Mouse (Mus musculus) kidney, postnatal 25 days (tissue): Measurements from ENCODE around the gene Vangl2.

Experiments used
- DNase-seq, 2 experiments: peaks; one replicate each; pipeline ENCODE4 v3.0.0; 2021; ENCODE audit warnings: mixed read lengths in 2 of 2

Gene Vangl2

DNA sequence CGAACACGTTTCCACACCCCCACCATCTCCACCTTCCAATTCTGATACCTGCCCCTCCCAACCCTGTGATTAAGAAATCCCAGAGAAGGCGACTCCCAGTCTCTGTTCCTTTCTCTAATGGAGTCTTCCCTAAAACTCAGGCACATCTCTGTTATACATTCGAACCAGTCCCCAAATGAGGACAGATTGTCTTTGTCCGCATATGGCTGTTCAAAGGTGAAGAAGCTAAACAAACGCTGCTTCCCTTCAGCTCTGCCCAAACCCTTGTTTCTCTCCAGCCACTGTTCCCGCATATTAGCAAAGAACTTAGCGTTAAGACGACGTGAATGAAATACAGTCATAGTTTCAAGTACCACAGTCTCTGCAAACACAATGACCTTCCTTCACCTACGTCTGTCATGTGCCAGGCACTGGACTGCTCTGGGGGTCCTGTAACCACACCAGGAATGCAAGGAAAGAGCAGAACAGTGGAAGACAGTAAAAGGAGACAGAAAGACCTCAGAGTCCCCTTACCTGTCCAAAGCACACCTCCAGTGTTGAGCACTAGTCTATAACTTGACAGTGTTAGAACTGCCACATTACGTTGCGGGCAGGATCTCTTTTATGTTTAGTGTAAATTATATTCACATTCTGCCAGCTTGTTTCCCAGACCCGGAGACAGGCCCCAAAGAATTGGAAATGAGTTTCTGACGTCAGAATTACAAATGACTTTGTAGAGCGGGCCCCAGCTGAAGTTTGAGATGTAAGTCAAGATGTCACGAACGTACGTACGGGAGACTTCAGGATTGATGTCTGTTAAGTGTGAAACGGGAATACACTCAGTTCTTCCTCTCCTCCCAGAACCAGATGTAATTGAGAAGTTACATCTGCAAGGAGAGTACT lies at the start of gene Vangl2:
Gene Vangl2, minus strand, starts transcription at position 51 of the 882 bp plus-strand sequence.
- DNase-seq = no peak

- no peak for DNase-seq
Observed at GRCm38 (mm10) chr1:172077981-172078380, 49.7 kb upstream of the Vangl2 start.

- no peak for DNase-seq
Observed at GRCm38 (mm10) chr1:172072604-172073003, 44.4 kb upstream of the Vangl2 start.

GRCm38 (mm10) chr1:172071556-172071955 lies 43.3 kb upstream of the Vangl2 start:
- no peak for DNase-seq

DNA sequence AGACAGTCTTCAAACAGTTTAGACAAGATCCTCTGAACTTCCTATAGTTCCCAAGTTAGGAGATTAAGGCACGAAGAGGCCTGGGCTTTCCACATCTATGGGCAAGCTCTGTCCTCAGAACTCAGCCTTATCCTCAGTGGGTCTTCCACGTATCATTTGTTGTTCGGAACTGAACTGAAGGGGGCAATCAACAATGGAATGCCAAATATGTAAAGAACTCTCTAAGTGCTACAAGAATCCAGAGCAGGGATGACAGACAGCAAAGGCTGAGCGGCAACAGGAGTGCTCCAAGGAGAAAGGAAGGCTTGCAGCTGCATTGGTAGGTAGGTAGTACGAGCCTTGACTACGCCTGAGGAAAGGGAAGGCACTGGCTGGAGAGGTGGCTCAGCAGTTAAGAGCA lies 42.0 kb upstream of the Vangl2 start:
- no peak for DNase-seq

- no peak for DNase-seq
Observed at GRCm38 (mm10) chr1:172064613-172065141, 36.4 kb upstream of the Vangl2 start.

DNA sequence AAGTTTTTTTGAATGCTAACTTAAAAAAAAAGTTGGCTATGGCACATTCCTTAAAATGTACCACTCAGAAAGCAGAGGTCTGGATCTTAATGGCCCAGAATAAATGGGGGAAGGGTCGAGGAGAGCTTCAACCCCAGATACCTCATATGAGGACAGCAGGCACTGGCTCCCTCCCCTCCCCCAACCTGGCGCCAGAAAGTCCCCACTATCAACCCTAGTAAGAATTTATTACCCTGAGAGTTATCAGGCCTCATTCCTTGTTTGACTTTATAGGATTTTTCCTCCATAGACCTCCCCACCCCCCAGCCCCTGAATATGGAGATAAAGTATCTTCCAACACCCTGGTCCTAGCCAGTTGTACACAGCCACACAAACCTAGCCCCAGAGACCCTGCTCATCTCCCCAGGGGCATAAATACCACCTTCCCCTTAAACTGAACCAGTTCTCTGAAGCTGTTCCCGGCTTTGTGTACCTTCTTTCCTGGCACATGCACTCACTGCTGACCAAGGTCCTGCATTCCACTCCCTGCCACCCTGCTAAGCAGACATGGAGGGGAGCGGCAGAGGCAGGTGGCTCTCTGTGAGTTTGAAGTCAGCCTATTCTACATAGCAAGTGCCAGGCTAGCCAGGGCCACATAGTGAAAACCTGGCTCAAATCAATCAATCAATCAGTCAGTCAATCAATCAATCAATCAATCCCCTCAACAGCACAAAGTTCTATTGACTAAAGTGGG lies 35.2 kb upstream of the Vangl2 start:
- no peak for DNase-seq

GRCm38 (mm10) chr1:172062101-172062500 lies 33.9 kb upstream of the Vangl2 start:
- DNase-seq = no peak

DNA sequence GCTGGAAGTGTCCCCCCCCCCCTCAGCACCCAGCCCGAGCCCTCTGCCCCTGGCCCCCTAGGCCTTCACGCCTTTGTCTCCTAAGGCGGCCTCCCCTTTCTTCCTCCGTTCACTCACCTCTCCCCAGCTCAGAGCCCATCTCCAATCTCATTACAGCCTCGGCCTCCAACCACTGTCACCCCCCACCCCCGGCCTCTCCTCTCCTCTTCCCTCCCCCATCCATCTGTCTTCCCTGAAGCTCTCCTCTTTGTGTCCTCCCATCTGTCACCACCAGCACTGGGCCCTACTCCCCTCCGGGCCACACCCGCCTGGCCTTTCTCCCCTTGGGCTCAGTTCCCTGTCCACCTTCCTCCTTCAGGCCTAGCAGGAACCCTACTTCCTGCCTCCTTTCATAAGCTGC lies 33.0 kb upstream of the Vangl2 start:
- no peak for DNase-seq

GRCm38 (mm10) chr1:172060659-172061058 lies 32.4 kb upstream of the Vangl2 start:
- DNase-seq = no peak

DNA sequence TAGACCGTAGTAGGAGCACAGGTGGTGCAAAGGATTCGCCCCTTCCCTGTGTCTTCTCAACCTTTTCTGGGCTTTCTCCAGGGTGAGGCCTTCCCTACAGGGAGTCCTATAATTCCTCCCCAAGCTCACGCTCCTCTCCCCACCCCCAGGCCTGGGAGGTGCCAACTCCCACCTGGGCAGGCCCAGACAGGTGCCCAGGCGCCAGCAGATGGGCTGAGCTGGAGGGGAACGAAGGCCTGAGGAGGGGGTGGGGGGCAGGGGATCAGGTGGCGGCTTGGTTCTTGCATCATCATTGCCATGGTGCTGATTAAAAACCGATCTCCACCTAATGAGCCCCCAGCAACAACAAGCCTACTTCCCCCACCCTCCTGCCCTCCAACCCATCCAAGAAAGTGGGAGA lies 30.6 kb upstream of the Vangl2 start:
- DNase-seq = no peak

- DNase-seq = no peak
Observed at GRCm38 (mm10) chr1:172058321-172058720, 30.1 kb upstream of the Vangl2 start.

DNA sequence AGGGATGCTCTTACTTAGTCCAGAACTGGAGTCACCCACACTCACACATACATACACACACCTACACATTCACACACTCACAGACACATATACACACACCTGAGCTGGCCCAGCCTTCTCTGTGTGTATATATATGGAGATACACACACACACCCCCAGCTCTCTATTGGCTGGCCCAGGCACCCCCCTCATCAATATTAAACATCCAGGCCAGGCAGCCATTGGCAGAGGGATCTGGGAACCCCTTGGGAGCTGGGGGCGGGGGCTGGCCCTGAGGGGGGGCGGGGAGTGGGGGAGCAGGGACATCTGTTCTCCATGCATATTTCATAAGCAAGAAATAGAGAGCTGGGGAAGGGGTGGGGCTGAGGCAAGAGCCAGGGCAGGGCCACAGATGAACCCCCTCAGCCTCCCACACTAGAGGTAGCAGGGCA lies 29.3 kb upstream of the Vangl2 start, which contains the start of gene Nhlh1:
Gene Nhlh1, minus strand, starts transcription at position 83 of the 431 bp plus-strand sequence.
- no peak for DNase-seq

- DNase-seq = no peak
Observed at GRCm38 (mm10) chr1:172056251-172056650, 28.0 kb upstream of the Vangl2 start.

DNA sequence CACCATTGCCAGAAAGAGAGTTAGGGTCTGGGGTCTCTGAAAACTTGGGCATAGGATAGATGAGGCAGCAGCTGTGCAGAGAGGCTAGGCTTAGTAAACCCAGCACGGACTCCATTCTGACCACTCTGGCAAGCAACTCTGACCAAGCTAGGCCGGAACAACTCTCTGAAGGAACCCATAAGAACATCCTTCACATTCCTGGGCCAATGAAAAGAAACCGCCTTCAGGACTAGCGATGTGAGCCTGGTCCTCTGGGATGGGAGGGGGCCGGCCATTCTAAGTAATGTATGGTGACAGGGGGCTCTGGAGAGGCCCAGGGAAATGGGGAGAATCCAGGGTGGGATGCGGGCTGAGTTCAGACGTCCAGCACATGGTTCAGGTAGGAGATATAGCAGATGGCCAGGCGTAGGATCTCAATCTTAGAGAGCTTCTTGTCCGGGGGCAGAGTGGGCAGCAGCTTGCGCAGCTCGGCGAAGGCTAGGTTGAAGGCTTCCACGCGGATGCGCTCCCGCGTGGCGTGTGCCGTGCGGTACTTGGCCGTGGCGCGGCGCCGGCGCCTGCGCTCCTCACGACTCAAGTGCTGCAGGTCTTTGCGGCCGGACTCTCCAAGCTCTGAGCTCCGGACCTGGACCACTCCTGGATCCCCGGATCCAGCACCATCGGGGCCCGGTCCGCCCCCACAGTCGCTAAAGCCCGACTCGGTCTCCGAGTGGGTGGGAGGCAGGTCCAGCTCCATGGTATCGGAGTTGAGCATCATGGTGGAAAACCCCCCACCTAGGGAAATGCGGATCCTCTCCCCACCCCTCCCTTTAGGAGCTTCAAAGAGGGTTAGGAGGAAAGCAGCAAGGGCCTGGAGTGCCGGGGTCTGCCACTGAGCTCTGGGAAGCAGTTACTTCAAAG lies 25.5 kb upstream of the Vangl2 start:
- DNase-seq = no peak

DNA sequence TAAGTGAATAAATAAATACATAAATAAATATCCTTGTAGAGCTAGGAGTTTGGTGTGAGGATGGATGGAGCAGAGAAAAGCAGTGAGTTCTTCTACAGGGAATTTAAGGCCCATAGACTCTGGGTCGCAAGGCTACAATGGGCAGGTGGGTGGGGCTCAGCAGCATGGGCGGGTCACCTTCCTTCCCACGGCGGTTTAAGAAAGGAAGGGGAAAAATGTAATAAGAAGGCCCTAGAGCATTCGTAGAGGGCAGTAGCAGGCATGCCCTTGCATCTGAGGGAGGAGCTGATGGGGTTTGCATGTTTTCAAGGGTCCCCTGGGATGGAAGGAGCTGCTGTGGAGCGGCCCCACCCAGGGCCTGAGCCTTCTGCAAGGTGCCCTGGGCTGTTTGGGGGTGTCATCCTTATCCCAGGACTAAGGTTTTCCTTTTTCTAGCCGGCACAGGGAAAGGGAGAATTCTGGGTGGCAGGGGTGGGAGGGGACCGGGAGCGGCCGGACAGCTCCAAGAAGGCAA lies 24.6 kb upstream of the Vangl2 start:
- DNase-seq = no peak

DNA sequence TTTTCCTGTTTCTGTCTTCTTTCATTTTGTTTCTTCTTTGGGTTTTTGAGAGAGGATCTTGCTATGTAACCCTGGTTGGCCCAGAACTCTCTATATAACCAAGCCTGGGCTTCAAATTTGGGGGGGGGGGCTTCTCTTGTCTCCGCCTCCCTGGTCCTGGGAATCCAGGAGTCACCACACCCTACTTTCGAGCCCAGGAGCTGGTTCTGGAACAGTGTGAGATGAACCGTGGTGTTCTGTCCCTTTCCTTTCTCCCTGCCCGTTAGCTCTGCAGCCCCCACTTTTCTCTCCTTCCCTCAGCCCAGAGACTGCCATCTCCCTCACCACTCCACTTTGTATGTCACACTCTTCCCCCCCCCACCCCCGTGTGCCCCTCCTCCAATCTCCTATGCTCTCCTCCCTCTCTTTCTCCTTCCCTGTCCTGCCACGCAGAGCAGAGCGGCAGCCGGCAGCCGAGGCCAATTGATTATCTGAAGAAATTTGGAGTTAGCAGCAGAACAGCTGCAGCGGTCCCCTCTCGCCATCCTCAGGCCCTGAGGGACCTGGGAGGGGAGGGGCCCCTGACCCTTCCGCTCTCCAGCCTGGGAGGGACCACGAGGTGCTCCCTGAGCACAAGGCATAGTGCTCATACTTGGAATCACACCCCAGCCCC lies 21.0 kb upstream of the Vangl2 start:
- DNase-seq = no peak

GRCm38 (mm10) chr1:172048241-172048734 lies 20.0 kb upstream of the Vangl2 start:
- no peak for DNase-seq

DNA sequence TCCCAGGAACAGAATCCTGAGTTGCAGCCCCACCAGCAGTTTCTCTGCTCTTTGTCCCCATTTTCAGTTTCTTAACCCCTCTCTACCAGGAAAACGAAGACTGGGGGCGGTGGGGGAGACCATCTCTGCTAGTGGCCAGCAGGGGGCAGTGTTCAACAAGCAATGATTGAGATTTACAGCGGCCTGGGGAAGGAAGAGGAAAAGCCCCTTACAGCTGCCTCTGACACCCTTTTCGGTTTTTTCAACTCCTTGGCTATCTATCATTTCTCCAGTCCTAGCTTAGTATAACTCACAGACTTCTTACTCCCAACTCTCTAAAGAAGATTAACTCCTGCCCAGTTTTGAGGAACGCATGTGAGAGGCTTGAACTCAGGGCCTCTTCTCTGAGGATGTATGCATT lies 18.7 kb upstream of the Vangl2 start:
- DNase-seq = peak in 1 of 2 experiments; percentile 76

DNA sequence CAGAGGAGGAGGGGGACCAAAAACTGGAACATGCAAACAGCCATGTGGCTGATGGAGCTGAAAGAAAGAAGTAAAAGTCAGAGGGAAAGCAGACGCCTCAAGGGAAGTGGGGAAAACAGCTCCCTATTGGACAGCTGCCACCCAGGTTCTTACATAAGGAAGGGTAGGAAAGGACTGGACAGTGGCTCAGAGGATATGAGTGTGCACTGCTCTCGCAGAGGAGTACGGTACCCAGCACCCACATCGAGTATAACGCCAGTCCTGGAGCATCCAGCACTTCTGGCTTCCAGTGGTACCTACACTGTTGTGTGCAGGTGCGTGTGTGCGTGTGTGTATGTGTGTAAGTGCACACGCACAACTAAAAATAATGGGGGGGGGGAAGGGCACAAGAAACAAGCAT lies 18.2 kb upstream of the Vangl2 start:
- DNase-seq = no peak

DNA sequence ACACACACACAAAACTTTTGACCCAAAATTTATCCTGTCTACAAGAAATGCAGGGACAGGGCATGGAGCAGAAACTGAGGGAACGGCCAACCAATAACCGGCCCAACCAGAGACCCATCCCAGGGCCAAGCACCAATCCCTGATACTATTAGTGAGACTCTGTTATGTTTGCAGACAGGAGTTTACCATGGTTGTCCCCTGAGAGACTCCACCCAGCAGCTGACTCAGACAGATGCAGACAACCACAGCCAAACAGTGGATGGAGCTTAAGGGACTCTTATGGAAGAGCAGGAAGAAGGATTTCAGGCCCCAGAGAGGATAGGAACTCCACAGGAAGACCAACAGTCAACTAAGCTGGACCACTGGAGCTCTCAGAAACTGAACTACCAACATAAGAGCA lies 1.7 kb upstream of the Vangl2 start:
- no peak for DNase-seq

- no peak for DNase-seq
Observed at GRCm38 (mm10) chr1:172027809-172028102, 488 bp downstream of the Vangl2 start.
